Mouse (Mus musculus) right cerebral cortex, adult 2 months (tissue): ENCODE results near the gene Cuta.
"Not testable (repeated sequence)": the region's sequence is repeated elsewhere in the genome, so short reads cannot be mapped to it uniquely, and the experiment has no call there.

Experiments used
- DNase-seq, 2 experiments: peaks; one replicate each; pipeline ENCODE4 v3.0.0; 2021 to 2022; ENCODE audit warnings: low spot score in 2 of 2

Gene Cuta

GRCm38 (mm10) chr17:26936921-26937695 lies 2.3 kb downstream of the Cuta start:
- peak in 1 of 2 experiments; percentile 2 for DNase-seq

- no peak for DNase-seq
These were observed 2.9 kb downstream of the Cuta start for GRCm38 (mm10) chr17:26936453-26936852.

GRCm38 (mm10) chr17:26935027-26935426 lies 4.3 kb downstream of the Cuta start:
- no peak for DNase-seq

- no peak for DNase-seq
These were observed 5.2 kb downstream of the Cuta start for GRCm38 (mm10) chr17:26933885-26934827.

GRCm38 (mm10) chr17:26933419-26933818 lies 6.0 kb downstream of the Cuta start:
- DNase-seq, result no peak

GRCm38 (mm10) chr17:26932839-26933398 lies 6.5 kb downstream of the Cuta start, which contains the start of gene Phf1:
Gene Phf1 (plus strand): TSS chr17:26933052.
- DNase-seq, result peak; percentile 95 to 97

GRCm38 (mm10) chr17:26931795-26932194 lies 7.6 kb downstream of the Cuta start:
- not testable (repeated sequence) for DNase-seq

GRCm38 (mm10) chr17:26925414-26925813 lies 14.0 kb downstream of the Cuta start:
- not testable (repeated sequence) for DNase-seq

- DNase-seq, result not testable (repeated sequence)
These were observed 17.0 kb downstream of the Cuta start for GRCm38 (mm10) chr17:26922368-26922767.

GRCm38 (mm10) chr17:26919516-26919915 lies 19.9 kb downstream of the Cuta start:
- DNase-seq, result not testable (repeated sequence)

- no peak for DNase-seq
These were observed 21.0 kb downstream of the Cuta start for GRCm38 (mm10) chr17:26918343-26918742.

- not testable (repeated sequence) for DNase-seq
These were observed 21.8 kb downstream of the Cuta start for GRCm38 (mm10) chr17:26917560-26917959.

- DNase-seq, result peak; percentile 100
These were observed 22.5 kb downstream of the Cuta start, which contains the start of gene Kifc5b for GRCm38 (mm10) chr17:26916711-26917482. Gene Kifc5b (plus strand): TSS chr17:26917091.

GRCm38 (mm10) chr17:26915248-26915647 lies 24.1 kb downstream of the Cuta start:
- DNase-seq, result no peak

- not testable (repeated sequence) for DNase-seq
These were observed 31.9 kb downstream of the Cuta start for GRCm38 (mm10) chr17:26907506-26907905.

GRCm38 (mm10) chr17:26904320-26904719 lies 35.0 kb downstream of the Cuta start:
- DNase-seq, result no peak

- no peak for DNase-seq
These were observed 38.5 kb downstream of the Cuta start for GRCm38 (mm10) chr17:26900916-26901315.

- DNase-seq, result peak; percentile 40 to 58
These were observed 43.8 kb downstream of the Cuta start for GRCm38 (mm10) chr17:26895578-26895977.

GRCm38 (mm10) chr17:26894342-26894741 lies 45.0 kb downstream of the Cuta start:
- peak; percentile 36 to 49 for DNase-seq

GRCm38 (mm10) chr17:26893492-26893891 lies 45.9 kb downstream of the Cuta start:
- DNase-seq, result peak in 1 of 2 experiments; percentile 11
